Mouse (Mus musculus) cortical plate, adult 2 months (tissue): ENCODE data around the gene Plppr1.

ENCODE experiments used
- CTCF ChIP-seq: fragments of 200-500 bp; IDR thresholded peaks from 2 replicates; pipeline ENCODE4 v1.5.1; 2011; ENCODE audit warnings: mild to moderate bottlenecking, control low read depth, low read length; ENCODE audit not compliant: insufficient read depth; ENCODE audit errors: extremely low read depth
- POLR2A ChIP-seq: fragments of 200-500 bp; IDR thresholded peaks from 2 replicates; pipeline ENCODE4 v1.6.1; 2011; ENCODE audit warnings: mild to moderate bottlenecking, low read length, control low read depth; ENCODE audit not compliant: insufficient read depth; ENCODE audit errors: extremely low read depth

GRCm38 (mm10) chr4:49284692-49285291 is 225.7 kb downstream of the Plppr1 start:
- no peak for TF ChIP-seq CTCF
- TF ChIP-seq POLR2A: no peak
